Mouse (Mus musculus): ENCODE measurements around the gene Rnaset2b.
"Not testable (repeated sequence)": the region's sequence is repeated elsewhere in the genome, so short reads cannot be mapped to it uniquely, and the experiment has no call there.

Gene Rnaset2b

DNA sequence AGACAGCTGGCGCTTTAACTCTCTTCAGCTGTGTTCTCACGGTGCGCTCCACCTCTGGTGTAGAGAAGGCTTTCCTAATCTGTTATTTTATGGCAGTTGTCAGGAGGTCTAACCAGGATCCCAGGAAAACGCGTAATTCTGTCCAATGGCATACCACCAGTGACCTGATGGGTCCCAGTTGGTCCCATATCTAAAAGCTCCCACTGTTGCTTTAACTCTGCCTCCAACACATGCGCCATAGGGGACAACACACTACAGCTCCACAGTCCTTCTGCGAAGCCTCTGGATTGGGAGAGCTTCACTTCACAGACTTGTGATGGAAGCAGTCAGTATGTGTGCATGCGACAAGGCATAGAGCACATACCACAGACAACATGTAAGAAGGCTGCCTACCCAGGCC is 9.7 kb downstream of the Rnaset2b start:
- DNase-seq (ENCODE audit: low spot score), result not testable (repeated sequence)

DNA sequence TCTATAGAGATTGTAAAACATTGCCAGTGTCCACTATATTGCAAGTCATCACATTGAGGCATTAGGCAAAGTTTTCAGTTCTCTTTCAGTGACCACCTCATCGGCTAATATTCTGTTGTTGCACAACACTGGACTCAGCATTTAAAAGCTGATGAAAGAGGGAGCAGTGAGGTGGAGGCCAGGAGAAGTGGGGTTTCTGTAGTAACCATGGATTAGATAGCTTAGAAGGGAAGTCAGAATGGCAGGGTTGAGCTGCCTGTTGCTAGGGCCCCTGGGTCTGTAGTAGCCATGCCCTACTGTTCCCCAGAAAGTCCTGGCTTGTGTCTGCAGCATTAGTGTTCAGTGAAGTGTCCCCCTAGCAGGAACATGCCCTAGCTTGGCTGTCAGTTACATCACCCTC is 15.7 kb downstream of the Rnaset2b start:
- not testable (repeated sequence) for DNase-seq (ENCODE audit: low spot score)

DNA sequence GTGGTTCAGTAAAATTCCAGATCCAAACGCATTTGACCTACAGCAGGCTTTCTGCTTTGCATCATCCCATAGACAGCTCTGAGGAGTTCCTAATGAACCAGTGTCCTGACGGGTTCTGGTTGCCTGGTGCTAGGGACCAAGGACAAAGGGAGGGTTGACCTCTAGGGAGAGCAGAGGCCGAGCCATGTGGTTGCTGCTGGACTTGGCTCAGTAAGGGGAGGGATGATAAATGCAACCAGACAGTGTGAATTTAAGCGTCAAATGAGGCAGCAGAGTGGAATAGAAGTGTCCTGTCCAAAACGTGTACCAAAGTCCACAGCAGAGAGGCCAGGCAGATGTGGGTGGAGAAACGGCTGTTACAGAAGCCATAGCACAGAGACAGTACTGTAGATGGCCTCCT is 25.1 kb downstream of the Rnaset2b start:
- not testable (repeated sequence) for DNase-seq (ENCODE audit: low spot score)

DNA sequence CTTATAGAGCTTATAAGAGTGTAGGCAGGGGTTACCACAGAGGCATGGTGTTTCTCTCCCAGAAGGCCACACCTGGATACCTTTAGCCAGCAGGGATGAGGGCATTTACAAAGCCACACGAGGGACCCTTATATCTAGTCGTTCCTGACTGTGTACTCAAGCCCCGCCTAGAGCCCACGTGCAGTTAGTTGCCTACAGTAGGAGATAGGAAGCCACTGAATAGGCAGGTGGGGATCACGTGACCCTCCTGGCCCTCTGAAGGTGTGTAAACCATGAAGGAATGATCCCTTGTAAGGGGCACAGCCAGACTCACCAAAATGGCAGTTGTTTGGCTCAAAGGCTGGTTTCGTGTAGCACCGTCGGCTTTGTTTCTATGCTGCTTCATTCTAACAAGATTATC is 26.4 kb downstream of the Rnaset2b start:
- DNase-seq (ENCODE audit: low spot score), result not testable (repeated sequence)

DNA sequence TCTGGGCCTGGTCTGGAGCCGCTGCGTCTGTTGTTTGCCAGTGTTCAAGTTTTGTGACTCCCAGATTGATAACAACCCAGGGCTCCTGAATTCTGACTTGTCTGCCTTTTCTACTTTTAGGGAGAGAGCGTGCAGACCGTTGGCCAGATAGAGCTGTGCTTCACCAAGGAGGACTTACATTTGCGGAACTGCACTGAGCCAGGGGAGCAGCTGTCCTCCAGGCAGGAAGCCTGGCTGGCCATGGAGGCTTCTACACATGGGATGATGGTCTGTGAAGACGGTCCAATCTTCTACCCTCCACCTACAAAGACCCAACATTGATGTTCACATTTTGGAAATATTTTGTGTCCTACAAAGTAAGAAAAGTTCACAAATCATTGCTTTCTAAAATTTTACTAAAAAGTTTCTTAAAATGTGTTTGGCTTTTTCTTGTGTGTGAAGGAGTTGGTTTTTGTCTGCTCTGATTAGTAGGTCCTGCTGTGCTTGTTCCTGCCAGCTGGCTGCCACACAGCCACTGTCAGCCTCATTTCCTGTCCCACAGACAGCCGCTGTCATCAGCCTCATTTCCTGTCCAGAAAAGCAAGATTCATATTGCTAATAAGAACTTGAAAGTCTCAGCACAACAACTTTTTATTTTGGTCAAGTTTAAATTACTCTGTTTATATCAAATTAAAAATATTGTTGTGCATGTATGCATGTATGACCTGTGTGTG is 27.5 kb downstream of the Rnaset2b start:
- DNase-seq (ENCODE audit: low spot score), result not testable (repeated sequence)

DNA sequence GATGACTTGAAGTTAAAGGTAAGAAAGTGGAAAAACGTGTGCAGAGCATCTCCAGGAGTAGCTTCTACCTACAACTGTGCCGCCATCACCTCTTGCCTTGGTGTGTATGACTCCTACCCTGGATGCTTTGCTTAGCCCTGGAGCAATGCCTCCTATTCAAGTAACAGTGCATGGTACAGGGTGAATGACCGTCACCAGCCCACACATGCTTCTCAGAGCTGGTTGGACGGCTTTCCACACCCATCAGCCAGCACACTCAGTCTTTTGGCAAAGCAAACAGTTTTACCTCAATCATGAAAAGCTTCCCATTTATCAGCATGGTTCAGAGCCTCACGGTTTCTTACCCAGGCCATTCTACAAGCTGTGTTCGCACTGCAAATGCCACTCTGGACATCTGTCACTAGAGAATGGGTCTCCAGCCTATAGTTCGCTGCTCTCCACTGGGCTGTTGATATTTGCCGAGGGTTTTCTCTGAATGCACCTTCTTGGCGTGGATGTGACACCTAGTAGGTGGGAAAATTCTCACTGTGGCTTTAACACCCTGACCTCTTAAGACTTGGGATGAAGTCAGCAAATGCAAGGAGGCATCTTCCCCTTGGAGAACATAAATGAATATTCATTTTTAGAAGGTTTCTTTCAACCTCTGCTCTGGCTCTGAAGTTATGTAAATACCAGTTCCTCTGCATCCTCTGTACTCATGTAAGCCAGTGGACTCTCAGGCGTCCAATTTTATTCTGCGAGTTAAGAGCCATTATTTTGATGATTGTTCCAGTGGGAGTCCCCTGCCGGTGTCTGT is 31.6 kb downstream of the Rnaset2b start:
- not testable (repeated sequence) for DNase-seq (ENCODE audit: low spot score)

DNA sequence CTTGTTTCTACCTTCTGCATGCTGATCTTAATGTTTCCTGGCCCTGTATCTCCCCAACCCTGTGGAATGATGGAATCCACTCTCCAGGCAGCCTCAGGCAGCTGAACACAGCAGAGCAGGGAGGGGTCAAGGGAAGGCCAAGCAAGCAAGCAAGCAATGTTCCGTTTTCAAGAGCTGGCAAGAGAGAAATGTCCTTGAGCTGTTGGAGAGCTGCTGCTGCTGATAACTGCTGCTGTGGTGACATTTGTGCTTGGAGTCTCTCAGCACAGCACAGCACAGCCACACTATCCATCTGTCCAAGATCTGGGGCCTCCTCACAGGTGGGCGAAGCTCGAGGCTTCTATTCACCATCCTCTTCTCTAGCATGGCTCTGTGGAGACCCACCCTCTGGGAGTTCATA is 33.0 kb downstream of the Rnaset2b start:
- DNase-seq (ENCODE audit: low spot score), result not testable (repeated sequence)

DNA sequence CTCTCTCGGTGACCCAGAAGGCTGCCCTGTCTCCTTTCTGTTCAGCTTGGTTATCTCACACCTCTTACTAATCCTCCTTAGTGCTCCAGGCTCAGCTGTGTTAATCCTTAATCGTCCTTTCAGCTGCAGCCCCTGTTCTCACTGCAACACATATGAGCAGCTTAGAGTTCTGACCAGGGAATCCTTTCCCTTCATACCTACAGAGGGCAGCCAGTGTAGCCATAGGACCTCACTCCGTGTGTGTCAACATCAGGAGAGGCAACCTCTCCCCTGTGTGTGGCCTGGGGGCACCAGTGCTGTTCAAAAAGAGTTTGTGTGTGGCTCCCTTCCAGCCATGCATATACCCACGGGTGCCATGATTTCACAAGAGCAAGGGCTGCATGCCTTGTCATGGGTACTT is 35.2 kb downstream of the Rnaset2b start:
- not testable (repeated sequence) for DNase-seq (ENCODE audit: low spot score)

DNA sequence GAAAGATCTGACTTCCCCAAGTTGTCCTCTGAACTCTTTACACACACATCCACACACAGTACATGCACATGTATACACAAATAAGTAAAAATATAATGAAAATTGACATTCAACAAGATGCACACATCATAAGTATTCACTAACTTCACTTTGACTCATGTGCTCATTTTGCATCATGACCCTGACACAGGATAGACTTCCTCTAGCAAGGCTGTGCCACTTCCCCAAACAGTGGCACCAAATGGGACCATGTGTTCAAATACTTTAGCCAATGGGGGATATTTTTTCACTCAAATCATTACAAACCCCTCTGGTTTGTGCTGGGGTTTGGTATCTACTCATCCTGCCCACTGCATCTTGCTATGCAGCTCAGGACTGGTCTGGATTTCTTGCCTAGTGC is 38.5 kb downstream of the Rnaset2b start:
- DNase-seq (ENCODE audit: low spot score), result not testable (repeated sequence)

DNA sequence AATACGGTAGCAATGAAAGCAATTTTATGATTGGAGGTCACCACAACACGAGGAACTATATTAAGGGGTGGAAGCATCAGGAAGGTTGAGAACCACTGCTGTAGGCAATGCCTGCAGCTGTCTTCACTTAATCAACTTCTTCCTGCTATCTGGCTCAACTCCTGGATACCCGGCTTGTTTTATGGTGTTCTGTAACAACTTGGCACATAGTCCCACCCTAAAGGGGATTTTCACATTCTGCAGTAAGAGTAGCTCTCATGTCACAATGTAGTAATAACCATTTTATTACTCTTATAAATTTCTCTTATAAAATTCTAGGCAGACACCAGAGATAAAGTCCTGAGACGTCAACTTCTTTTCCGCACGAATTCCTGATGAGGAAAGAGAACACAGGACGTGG is 39.0 kb downstream of the Rnaset2b start:
- not testable (repeated sequence) for DNase-seq (ENCODE audit: low spot score)

DNA sequence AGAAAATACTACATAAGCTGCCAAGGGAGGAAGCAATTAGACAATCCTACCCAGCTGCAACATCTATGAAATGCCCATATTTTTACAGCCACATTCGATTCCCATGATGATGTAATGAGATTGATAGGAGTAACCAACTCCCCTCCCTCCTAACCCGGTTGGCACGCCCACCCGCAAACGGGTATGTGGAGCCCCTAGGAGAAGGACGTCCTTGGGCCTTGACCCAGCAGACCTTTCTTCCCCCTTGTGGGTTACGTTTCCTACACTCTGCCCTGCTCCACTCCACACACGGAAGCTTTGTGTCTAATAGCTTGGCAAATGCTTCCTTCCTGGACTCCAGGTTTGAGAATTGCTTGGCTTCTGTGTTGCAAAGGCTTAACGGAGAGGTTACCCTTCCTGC is 39.5 kb downstream of the Rnaset2b start:
- not testable (repeated sequence) for DNase-seq (ENCODE audit: low spot score)

DNA sequence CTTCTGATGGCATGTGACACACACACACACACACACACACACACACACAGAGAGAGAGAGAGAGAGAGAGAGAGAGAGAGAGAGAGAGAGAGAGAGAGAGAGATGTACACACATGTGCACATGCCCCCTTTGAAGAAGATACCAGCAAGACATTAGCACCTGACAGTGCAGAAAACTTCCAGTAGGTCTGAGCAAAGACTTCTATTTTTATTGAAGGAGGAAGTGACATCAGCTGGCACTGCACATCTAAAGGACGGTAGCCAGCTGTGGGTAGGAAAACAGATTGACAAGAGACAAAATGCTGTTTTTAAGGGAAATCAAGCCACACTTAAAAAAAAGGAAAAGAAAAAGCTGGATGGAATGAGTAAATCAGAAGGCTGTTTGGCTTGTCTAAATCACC is 43.8 kb downstream of the Rnaset2b start:
- DNase-seq (ENCODE audit: low spot score), result not testable (repeated sequence)

DNA sequence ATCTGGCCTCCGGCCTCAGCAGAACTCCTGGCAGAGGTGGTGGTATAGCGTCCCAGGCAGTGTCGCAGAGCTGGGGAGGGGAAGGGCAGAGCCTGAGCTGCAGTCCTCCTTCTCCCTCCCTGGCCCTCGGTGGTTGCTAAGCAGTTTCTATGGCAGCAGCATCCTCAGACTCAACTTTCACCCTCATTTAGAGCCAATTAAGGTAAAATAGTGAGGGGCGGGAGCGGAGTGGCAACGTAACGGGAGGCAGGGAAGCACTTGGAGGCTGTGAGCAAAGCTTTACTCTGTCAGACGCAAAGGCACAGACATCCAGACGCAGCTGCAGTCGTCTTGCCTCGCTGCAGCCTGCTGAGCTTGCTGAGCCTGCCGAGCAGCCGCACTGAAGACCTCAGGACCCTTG is 54.8 kb downstream of the Rnaset2b start, which contains the start of gene Gm1604a:
Gene Gm1604a, plus strand, starts transcription at position 312 of the 400 bp plus-strand sequence.
- DNase-seq (ENCODE audit: low spot score), result not testable (repeated sequence)

DNA sequence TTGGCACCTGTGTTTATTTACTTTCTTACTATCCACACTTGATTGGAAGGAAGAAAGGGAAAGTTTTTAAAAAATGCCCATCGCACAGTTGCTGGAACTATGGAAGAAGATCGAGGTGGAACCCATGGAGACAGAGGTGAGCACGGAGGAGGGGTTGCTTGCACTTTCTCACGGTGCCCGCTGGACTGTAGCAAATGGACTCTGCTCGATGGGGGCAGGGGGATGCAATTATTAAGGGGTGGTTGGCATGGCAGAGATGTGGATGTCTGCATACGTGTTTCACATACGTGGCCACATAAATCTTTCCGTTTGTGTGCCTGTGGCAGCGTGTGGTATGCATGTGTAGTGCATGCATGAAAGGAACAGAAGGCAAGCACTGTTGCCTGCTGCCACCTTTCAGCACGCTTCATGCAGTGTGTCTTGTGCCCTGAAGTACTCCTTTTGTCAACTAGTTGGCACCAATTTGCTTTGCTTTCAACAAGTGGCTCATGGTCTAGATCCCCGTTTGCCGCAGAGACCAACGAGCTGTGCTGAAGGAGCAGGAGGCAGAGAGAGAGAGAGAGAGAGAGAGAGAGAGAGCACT is 55.4 kb downstream of the Rnaset2b start:
- not testable (repeated sequence) for DNase-seq (ENCODE audit: low spot score)

DNA sequence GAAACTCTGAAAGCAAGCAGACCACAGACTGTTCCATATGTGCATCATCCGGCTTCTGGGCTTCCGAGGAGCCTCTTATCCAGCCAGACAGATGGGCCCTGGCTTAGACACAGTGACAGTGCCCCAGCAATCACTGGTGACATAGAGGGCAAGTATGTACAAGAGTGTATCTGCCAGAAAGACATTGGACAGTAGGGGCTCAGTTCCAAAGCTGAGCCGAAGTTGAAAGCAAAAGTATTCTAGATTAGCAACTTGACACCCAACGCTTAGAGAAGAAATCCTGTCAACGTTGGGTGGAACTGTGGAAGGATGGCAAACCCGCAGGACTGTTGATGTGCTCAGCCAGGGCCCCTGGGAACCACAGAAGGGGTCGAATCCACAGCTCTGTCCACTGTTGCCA is 59.8 kb downstream of the Rnaset2b start:
- DNase-seq (ENCODE audit: low spot score), result not testable (repeated sequence)

DNA sequence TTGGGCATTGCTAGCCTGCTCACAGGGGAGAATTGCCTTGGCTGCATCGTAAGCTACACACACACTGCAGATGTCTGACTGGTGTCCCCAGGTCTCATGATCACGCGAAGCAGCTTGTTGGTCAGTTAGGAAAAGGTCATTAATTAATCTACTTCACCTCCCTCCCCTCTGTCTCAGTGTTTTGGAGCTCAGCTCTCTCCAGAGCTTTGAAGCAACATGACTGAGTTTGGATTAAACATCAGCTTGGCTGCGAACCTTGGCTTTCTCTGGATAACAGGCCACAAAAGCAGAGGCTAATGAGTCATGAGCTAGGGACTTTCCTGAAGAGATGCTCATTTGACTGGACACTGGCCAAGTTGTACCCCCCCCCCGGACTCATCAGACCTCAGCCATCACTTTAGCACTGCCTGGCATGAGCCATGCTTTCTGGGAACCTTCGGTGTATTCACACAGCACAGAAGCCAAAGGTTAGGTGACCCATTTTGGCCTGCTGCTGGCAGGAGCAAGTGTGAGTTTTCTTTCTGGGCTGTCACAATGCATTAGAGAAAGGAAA is 60.3 kb downstream of the Rnaset2b start:
- DNase-seq (ENCODE audit: low spot score), result not testable (repeated sequence)

DNA sequence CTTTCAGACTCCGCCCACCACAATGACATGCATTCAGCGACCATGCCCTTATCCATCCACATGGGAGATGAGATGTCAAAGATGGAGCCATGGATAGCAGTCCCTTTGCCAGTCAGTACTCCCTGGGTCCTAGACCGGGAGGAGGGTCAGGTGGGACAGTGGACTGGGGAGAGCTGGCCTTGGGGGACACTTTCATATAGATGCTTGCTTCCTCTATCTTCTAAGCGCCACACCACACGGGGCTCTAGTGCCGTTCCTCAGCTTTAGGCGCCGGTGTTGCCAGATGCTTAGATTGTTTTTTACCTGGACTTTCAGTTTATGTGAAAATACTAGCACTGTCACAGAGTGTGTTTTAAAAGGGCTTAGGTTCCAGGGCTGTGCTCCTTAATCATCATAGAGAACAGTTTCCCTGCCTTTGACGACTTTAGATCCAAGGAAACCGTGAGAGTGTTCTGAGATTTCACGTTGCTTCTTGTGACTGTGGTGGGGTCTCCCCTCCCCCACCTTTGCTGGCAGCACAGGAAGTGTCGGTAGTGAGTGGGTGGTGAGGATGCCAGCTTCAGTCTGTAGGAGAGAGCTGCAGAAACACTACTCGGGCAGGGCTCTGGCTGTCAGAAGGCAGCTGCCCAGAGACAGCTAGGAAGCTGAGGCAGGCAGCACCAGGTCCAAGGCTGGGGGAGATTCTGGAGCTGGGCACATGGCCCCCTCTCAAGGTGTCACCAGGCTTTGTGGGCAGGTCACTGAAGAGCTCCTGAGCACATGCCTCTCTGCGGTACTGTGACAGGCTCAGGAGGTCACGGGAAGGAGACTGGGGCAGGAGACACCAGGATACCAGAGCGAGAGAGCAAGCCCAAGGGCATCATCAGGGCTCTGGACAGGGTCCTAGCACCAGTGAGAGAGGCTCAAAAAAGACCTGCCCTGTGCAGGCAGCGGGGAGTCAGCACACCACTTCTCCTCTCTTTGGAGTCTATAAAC is 63.0 kb downstream of the Rnaset2b start:
- not testable (repeated sequence) for DNase-seq (ENCODE audit: low spot score)
